18 mouse cellular contexts compared by ENCODE assay signal in the genomic region with DNA sequence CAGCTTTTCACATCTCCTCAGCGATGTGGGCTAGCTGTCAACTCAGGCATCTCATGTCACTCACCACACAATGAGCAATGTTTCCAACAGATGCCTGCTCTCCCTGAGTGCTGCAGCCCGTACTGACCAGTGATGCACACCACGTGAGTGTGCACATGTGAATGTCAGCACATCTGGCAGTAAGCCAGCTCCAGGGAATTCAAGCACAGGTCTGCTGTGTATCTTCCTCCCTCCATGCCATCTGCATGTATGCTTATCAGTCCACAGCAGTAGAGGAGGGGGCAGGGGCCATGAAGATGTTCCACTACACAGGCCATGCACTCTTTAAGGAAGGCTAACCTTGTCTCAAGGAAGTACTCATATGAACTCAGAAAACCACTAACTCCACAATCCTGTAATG.
DNase-seq lines count a peak whose midpoint lies in the region; ATAC-seq lines count a peak whose summit lies in the region.
"Had no signal": no experiment of that assay in that cellular context is flagged by ENCODE, and none has a peak within 500 bp of the region (broad histone marks: within the 10 kb centered on the region; RNA-seq: fewer than 3 reads in every experiment).

No protein-coding gene starts in this region.

- intact Hi-C loops in heart, postnatal 25 days (cut with DNase I): no loop called here
- intact Hi-C loops in heart, postnatal 36 days (cut with DNase I): no loop called here
- intact Hi-C loops in gastrocnemius, postnatal 36 days (cut with DNase I): no loop called here

- WGBS in heart, embryonic 12.5 days: 17% methylated on average over 3 of the region's 3 CpGs

- no peak overlapping the region for H3K27ac ChIP-seq in heart, embryonic 12.5 days (ENCODE audit: poor library complexity, severe bottlenecking)
- H3K27ac ChIP-seq: embryonic facial prominence, embryonic 13.5 days; neural tube, embryonic 15.5 days had no signal

- H3K4me1 ChIP-seq in heart, embryonic 12.5 days (replicated peaks): peaks cover 17% of the 10 kb centered on the region
- no peaks in the 10 kb centered on the region for H3K4me1 ChIP-seq in megakaryocyte, embryonic 14.5 days
- H3K4me1 ChIP-seq: neural tube, embryonic 15.5 days had no signal

- H3K27me3 ChIP-seq in heart, embryonic 12.5 days (replicated peaks): no peaks in the 10 kb centered on the region
- H3K27me3 ChIP-seq in megakaryocyte, embryonic 14.5 days (replicated peaks): no peaks in the 10 kb centered on the region
- H3K27me3 ChIP-seq: embryonic facial prominence, embryonic 13.5 days; neural tube, embryonic 15.5 days had no signal

- H3K9me3 ChIP-seq in heart, embryonic 12.5 days (replicated peaks): peaks cover 11% of the 10 kb centered on the region; the same call in 1 of the 2 replicates
- H3K9me3 ChIP-seq in megakaryocyte, embryonic 14.5 days: peaks cover 2% of the 10 kb centered on the region; the same call in 1 of the 2 replicates
- H3K9me3 ChIP-seq: neural tube, embryonic 15.5 days had no signal

- no peak overlapping the region for H3K4me3 ChIP-seq in heart, embryonic 12.5 days
- peak overlapping the region; percentile 2 for H3K4me3 ChIP-seq in megakaryocyte, embryonic 14.5 days (replicated peaks)
- H3K4me3 ChIP-seq: embryonic facial prominence, embryonic 13.5 days; neural tube, embryonic 15.5 days had no signal

- DNase-seq in heart, postnatal 25 days (ENCODE audit: low spot score): no peak
- peak; percentile 55 for DNase-seq in heart, postnatal 4 days
- no peak for DNase-seq in heart, postnatal 36 days
- no peak for DNase-seq in layer of hippocampus, adult 8-10 months (ENCODE audit: low spot score in 2 of 2)
- no peak for DNase-seq in gastrocnemius, postnatal 36 days
- DNase-seq: cerebellum, adult 8-10 months; gastrocnemius, postnatal 25 days; kidney, postnatal 4 days; lung, adult 18-20 months; thymus, postnatal 36 days had no signal

- ATAC-seq in heart, embryonic 12.5 days (ENCODE audit: insufficient number of reproducible peaks, low FRiP score): peak; percentile 33; the same call in 1 of the 2 replicates
- no peak for ATAC-seq in megakaryocyte, adult 5-6 weeks (ENCODE audit: poor library complexity, severe bottlenecking)
- ATAC-seq: forebrain, embryonic 14.5 days; midbrain, embryonic 16.5 days had no signal

- H3K36me3 ChIP-seq in heart, embryonic 12.5 days: no peaks in the 10 kb centered on the region
- no peaks in the 10 kb centered on the region for H3K36me3 ChIP-seq in megakaryocyte, embryonic 14.5 days (replicated peaks; ENCODE audit: low read length)
- H3K36me3 ChIP-seq: embryonic facial prominence, embryonic 13.5 days; neural tube, embryonic 15.5 days had no signal

- no peak overlapping the region for H3K4me2 ChIP-seq in heart, embryonic 12.5 days
- H3K4me2 ChIP-seq: embryonic facial prominence, embryonic 13.5 days; liver, embryonic 11.5 days; neural tube, embryonic 15.5 days had no signal

- no peak overlapping the region for H3K9ac ChIP-seq in heart, embryonic 12.5 days
- H3K9ac ChIP-seq: embryonic facial prominence, embryonic 13.5 days; neural tube, embryonic 15.5 days had no signal
